Mouse (Mus musculus) liver, embryonic 15.5 days (tissue): ENCODE results near the gene Col5a3. TPM values are rescaled to one million over a fixed set of nuclear protein-coding genes. Genes with fewer than 3 reads are reported as not detected.

Experiments
- ATAC-seq: fragments of 200-750 bp; cut with Nextera tagmentation; 2 replicates; pipeline ENCODE4 v1.8.0; 2017; ENCODE audit warnings: moderate number of reproducible peaks, mild to moderate bottlenecking, moderate library complexity; ENCODE audit not compliant: insufficient read depth
- H3K27ac ChIP-seq: fragments of 300-500 bp; sonication (generic); replicated peaks from 2 replicates; pipeline ENCODE4 v1.5.1; 2015; ENCODE audit warnings: mild to moderate bottlenecking, inconsistent platforms
- H3K27me3 ChIP-seq: fragments of 300-500 bp; sonication (generic); 2 replicates; pipeline ENCODE4 v1.6.1; 2015; ENCODE audit warnings: mild to moderate bottlenecking, inconsistent platforms
- H3K36me3 ChIP-seq: fragments of 300-500 bp; sonication (generic); replicated peaks from 2 replicates; pipeline ENCODE4 v1.6.1; 2015; ENCODE audit warnings: moderate library complexity, mild to moderate bottlenecking, inconsistent platforms
- H3K4me1 ChIP-seq: fragments of 300-500 bp; sonication (generic); replicated peaks from 2 replicates; pipeline ENCODE4 v1.6.1; 2015; ENCODE audit warnings: inconsistent platforms
- H3K4me2 ChIP-seq: fragments of 300-500 bp; sonication (generic); 2 replicates; pipeline ENCODE4 v1.6.1; 2015; ENCODE audit warnings: moderate library complexity, mild to moderate bottlenecking, inconsistent platforms
- H3K4me3 ChIP-seq: fragments of 300-500 bp; sonication (generic); replicated peaks from 2 replicates; pipeline ENCODE4 v1.5.1; 2015; ENCODE audit warnings: mild to moderate bottlenecking, inconsistent platforms
- H3K9ac ChIP-seq: fragments of 300-500 bp; sonication (generic); 2 replicates; pipeline ENCODE4 v1.6.1; 2015; ENCODE audit warnings: moderate library complexity, mild to moderate bottlenecking, inconsistent platforms
- H3K9me3 ChIP-seq: fragments of 300-500 bp; sonication (generic); replicated peaks from 2 replicates; pipeline ENCODE4 v1.6.1; 2016; ENCODE audit warnings: inconsistent platforms
- WGBS: fragments of 180-500 bp; shearing (Covaris S2); methylation state at CpG from one replicate; pipeline ENCODE4 v1.1.7; 2015; ENCODE audit warnings: mixed read lengths; ENCODE audit not compliant: insufficient replicate concordance; 5-methylcytosine and 5-hydroxymethylcytosine counted together
- polyA plus RNA-seq: library from polyadenylated mRNA; unstranded; fragments of >200 nt; fragmentation: Nextera tagmentation; extraction: Ambion mirVana; gene quantifications from 2 replicates; pipeline ENCODE4 v1.2.1, GENCODE M21; 2015

Col5a3 gene
- polyA plus RNA-seq, 1 experiment from 2014 or later, result 0.24 TPM

DNA sequence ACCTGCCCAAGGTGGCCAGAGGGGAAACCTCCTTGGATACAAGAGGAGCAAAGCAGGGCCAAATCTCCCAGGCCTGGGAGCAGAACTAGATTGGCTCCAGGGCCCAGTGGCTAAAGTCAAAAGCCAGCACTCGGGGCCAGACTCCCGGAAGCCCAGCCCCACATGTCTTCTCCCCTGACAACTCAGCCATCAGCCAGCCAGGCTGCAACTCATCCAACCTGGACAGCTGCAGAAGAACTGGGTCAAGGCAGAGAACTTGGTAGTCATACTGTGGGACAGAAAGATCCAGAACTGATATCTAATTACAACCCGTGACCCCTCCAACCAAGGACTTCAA is 9.7 kb downstream of the Col5a3 start:
- no peak overlapping the region for H3K9ac ChIP-seq

GRCm38 (mm10) chr9:20804266-20805158 is 10.4 kb downstream of the Col5a3 start:
- H3K27me3 ChIP-seq, result peaks cover 12% of the 10 kb centered on the region; the same call in 1 of the 2 replicates
- peaks cover 7% of the 10 kb centered on the region for H3K4me1 ChIP-seq
- 49% methylated on average over 13 of the region's 13 CpGs for WGBS
- no peaks in the 10 kb centered on the region for H3K36me3 ChIP-seq
- no peak overlapping the region for H3K9ac ChIP-seq
- H3K4me2 ChIP-seq, result peak overlapping the region; percentile 26; the same call in 1 of the 2 replicates
- no peak overlapping the region for H3K4me3 ChIP-seq
- no peaks in the 10 kb centered on the region for H3K9me3 ChIP-seq
- H3K27ac ChIP-seq, result no peak overlapping the region
- ATAC-seq, result peak; percentile 80

More for the DNA sequence above, 9.7 kb downstream of the Col5a3 start:
- no peak for ATAC-seq
- H3K4me1 ChIP-seq, result peaks cover 7% of the 10 kb centered on the region
- WGBS, result 62% methylated on average over 3 of the region's 3 CpGs
- no peaks in the 10 kb centered on the region for H3K36me3 ChIP-seq
- no peak overlapping the region for H3K4me3 ChIP-seq
- no peaks in the 10 kb centered on the region for H3K9me3 ChIP-seq
- H3K4me2 ChIP-seq, result no peak overlapping the region
- H3K27me3 ChIP-seq, result peaks cover 12% of the 10 kb centered on the region; the same call in 1 of the 2 replicates
- H3K27ac ChIP-seq, result no peak overlapping the region

- ATAC-seq, result no peak
- no peak overlapping the region for H3K27ac ChIP-seq
- 8% methylated on average over 7 of the region's 7 CpGs for WGBS
- no peaks in the 10 kb centered on the region for H3K9me3 ChIP-seq
- peaks cover 8% of the 10 kb centered on the region; the same call in 1 of the 2 replicates for H3K27me3 ChIP-seq
- H3K9ac ChIP-seq, result no peak overlapping the region
- no peaks in the 10 kb centered on the region for H3K36me3 ChIP-seq
- H3K4me1 ChIP-seq, result peaks cover 2% of the 10 kb centered on the region
- no peak overlapping the region for H3K4me2 ChIP-seq
- H3K4me3 ChIP-seq, result no peak overlapping the region
Observed at GRCm38 (mm10) chr9:20794108-20794806, 20.6 kb downstream of the Col5a3 start.

GRCm38 (mm10) chr9:20790345-20790744 is 24.5 kb downstream of the Col5a3 start:
- Histone ChIP-seq H3K36me3 (no peaks in the 10 kb centered on the region), H3K9ac (no peak overlapping the region), H3K4me1 (peaks cover 2% of the 10 kb centered on the region), H3K4me3 (no peak overlapping the region), H3K4me2 (no peak overlapping the region), H3K27me3 (0 out of 2 replicates have a peak, but pooled peaks cover 4% of the 10 kb centered on the region), H3K9me3 (no peaks in the 10 kb centered on the region), H3K27ac (no peak overlapping the region)
- WGBS, result 71% methylated on average over 3 of the region's 3 CpGs
- no peak for ATAC-seq

GRCm38 (mm10) chr9:20789651-20790050 is 25.2 kb downstream of the Col5a3 start:
- H3K9me3 ChIP-seq, result no peaks in the 10 kb centered on the region
- H3K4me2 ChIP-seq, result no peak overlapping the region
- no peak overlapping the region for H3K4me3 ChIP-seq
- no peak overlapping the region for H3K9ac ChIP-seq
- peaks cover 2% of the 10 kb centered on the region for H3K4me1 ChIP-seq
- H3K36me3 ChIP-seq, result no peaks in the 10 kb centered on the region
- H3K27ac ChIP-seq, result no peak overlapping the region
- 0 out of 2 replicates have a peak, but pooled peaks have one; percentile 25 for ATAC-seq
- 53% methylated on average over 3 of the region's 4 CpGs for WGBS
- H3K27me3 ChIP-seq, result 0 out of 2 replicates have a peak, but pooled peaks cover 4% of the 10 kb centered on the region

DNA sequence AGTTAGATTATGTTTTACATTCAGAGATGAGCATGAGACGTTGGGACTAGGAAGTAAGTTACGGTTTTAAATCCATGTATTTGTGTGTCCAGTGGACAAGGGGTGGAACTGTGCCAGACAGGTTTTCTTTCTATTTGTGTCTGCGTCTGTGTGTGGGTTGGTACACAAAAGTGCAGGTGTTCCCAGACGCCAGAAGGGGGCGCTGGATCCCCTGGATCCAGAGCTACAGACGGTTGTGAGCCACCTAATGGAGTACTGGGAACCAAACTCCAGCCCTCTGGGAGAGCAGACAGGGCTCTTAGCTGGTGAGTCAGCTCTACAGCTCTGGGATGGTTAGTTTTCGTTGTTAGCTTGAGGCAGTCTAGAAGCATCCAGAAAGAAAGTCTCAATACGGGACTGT is 26.9 kb downstream of the Col5a3 start:
- no peak overlapping the region for H3K4me3 ChIP-seq
- no peak overlapping the region for H3K27ac ChIP-seq
- ATAC-seq, result no peak
- H3K4me1 ChIP-seq, result no peaks in the 10 kb centered on the region
- 0 out of 2 replicates have a peak, but pooled peaks cover 4% of the 10 kb centered on the region for H3K27me3 ChIP-seq
- 71% methylated on average over 8 of the region's 8 CpGs for WGBS
- no peak overlapping the region for H3K4me2 ChIP-seq
- no peaks in the 10 kb centered on the region for H3K36me3 ChIP-seq
- H3K9ac ChIP-seq, result no peak overlapping the region
- no peaks in the 10 kb centered on the region for H3K9me3 ChIP-seq

DNA sequence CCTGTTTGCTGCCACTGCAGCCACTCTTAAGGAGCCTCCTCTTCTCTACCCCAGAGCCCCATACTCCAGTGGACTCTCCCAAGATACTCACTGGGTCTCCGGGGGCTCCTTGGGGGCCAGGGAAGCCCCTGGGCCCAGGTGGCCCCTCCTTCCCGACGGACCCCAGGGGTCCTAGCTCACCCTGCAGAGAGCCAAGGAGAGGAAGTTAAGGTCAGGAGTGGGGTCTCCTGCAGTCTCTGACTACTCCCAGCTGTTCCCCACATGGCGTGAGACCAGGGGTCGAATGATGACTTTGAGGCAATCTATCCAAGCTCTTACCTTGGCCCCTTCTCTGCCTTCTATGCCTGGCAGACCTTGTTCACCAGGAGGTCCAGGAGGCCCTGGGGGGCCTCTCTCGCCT is 29.8 kb downstream of the Col5a3 start:
- ATAC-seq, result no peak
- Histone ChIP-seq H3K4me3 (no peak overlapping the region), H3K4me2 (no peak overlapping the region), H3K27me3 (no peaks in the 10 kb centered on the region), H3K9me3 (no peaks in the 10 kb centered on the region), H3K27ac (no peak overlapping the region), H3K4me1 (no peaks in the 10 kb centered on the region), H3K9ac (no peak overlapping the region), H3K36me3 (no peaks in the 10 kb centered on the region)
- WGBS, result 55% methylated on average over 6 of the region's 6 CpGs

GRCm38 (mm10) chr9:20781286-20781685 is 33.6 kb downstream of the Col5a3 start:
- Histone ChIP-seq H3K9me3 (no peaks in the 10 kb centered on the region), H3K27me3 (no peaks in the 10 kb centered on the region), H3K4me1 (no peaks in the 10 kb centered on the region), H3K36me3 (no peaks in the 10 kb centered on the region), H3K4me2 (no peak overlapping the region), H3K4me3 (no peak overlapping the region), H3K9ac (no peak overlapping the region), H3K27ac (no peak overlapping the region)
- ATAC-seq, result no peak
- WGBS, result 49% methylated on average over 3 of the region's 3 CpGs

GRCm38 (mm10) chr9:20765274-20765673 is 49.6 kb downstream of the Col5a3 start:
- H3K4me1 ChIP-seq, result peaks cover 6% of the 10 kb centered on the region
- WGBS, result 29% methylated on average over 2 of the region's 2 CpGs
- no peak overlapping the region for H3K4me3 ChIP-seq
- H3K36me3 ChIP-seq, result no peaks in the 10 kb centered on the region
- no peak for ATAC-seq
- no peaks in the 10 kb centered on the region for H3K9me3 ChIP-seq
- no peak overlapping the region for H3K9ac ChIP-seq
- H3K27me3 ChIP-seq, result peaks cover 37% of the 10 kb centered on the region
- H3K4me2 ChIP-seq, result no peak overlapping the region
- H3K27ac ChIP-seq, result no peak overlapping the region

DNA sequence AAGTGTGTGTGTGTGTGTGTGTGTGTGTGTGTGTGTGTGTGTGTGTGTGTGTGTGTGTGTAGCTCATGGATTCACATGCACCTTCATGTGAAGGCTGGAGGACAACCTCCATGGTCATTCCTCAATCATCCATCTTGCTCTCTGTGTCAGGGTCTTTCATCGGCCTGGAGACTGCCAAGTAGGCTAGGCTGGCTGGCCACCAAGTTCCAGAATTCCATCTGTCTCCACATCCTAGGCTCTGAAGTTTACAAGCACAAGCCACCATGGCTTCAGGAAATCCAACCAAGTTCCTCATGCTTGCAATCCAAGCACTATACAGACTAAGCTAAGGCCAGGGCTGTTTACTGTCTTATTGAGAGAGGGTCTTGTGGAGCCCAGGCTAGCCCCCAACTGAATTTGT is 51.8 kb downstream of the Col5a3 start:
- Histone ChIP-seq H3K36me3 (no peaks in the 10 kb centered on the region), H3K4me1 (peaks cover 13% of the 10 kb centered on the region), H3K4me3 (no peak overlapping the region), H3K27me3 (peaks cover 52% of the 10 kb centered on the region), H3K9ac (no peak overlapping the region), H3K27ac (no peak overlapping the region), H3K9me3 (no peaks in the 10 kb centered on the region), H3K4me2 (no peak overlapping the region)
- WGBS, result 64% methylated on average over 1 of the region's 1 CpGs
- no peak for ATAC-seq

DNA sequence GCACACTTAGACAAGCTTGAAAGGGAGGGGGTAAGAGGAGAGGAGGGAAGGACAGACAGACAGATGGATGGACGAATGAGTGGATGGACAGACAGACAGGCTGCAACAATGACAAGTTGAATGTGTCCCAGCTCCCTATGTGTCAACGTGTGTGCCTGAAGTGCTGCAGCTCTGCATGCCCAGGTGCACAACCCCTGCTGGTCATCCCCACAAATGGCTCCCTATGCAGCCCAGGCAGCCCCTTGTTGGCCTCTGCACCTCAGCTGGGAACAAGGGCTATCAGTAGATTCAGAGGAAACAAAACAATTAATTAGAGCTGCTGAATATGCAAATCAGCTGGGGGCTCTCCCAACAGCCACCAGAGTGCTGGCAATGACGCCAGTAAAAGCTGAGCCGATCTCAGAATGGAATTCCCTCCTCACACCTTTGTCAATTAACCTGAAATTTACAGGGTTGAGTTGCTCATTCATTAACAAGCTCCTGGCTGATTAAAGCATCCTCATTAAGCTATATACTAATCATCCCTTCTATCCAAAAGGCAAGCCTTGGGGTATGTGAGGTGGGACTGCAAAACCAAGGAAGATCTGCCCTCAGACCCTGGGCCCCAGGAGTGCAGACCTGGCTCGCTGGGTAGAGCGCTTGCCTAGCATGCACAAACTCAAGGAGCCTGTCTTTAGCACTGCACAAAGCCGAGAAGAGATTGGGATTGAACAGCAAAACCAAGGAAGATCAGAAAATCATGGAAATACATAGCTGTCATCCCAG is 52.5 kb downstream of the Col5a3 start:
- no peak overlapping the region for H3K4me2 ChIP-seq
- no peaks in the 10 kb centered on the region for H3K36me3 ChIP-seq
- WGBS, result 47% methylated on average over 7 of the region's 7 CpGs
- H3K9ac ChIP-seq, result no peak overlapping the region
- peaks cover 50% of the 10 kb centered on the region for H3K27me3 ChIP-seq
- H3K27ac ChIP-seq, result no peak overlapping the region
- no peak for ATAC-seq
- no peak overlapping the region for H3K4me3 ChIP-seq
- H3K9me3 ChIP-seq, result no peaks in the 10 kb centered on the region
- H3K4me1 ChIP-seq, result peaks cover 19% of the 10 kb centered on the region
